Mouse (Mus musculus) neural tube, postnatal 0 days (tissue): Measurements from ENCODE around the gene Akirin2. TPM values are rescaled to one million over a fixed set of nuclear protein-coding genes. Genes with fewer than 3 reads are reported as not detected.

Experiments used
- polyA plus RNA-seq: library from polyadenylated mRNA; unstranded; fragments of >200 nt; fragmentation: Nextera tagmentation; extraction: Ambion mirVana; gene quantifications from 2 replicates; pipeline ENCODE4 v1.2.1, GENCODE M21; 2015

The Akirin2 gene
- polyA plus RNA-seq = 71.5 and 93.1 TPM in 2 replicates

DNA sequence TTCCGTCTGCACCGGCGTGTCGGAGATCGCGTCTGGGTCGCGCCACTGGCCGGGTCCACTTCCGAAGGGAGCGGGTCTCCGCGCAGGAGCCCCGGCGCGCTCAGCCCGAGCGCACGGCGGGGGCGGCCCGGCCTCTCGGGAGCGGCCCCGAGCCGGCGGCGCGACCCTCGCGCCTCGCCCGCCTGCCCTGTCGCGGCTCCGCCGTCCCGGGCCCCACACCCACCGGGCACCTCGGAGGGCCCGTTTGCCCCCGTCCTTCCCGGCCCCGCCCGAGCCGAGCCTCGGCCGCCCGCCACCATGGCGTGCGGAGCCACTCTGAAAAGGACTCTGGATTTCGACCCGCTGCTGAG is at the start of gene Akirin2:
TSS of gene Akirin2 (plus strand) at position 190 of the 350 bp plus-strand sequence.

DNA sequence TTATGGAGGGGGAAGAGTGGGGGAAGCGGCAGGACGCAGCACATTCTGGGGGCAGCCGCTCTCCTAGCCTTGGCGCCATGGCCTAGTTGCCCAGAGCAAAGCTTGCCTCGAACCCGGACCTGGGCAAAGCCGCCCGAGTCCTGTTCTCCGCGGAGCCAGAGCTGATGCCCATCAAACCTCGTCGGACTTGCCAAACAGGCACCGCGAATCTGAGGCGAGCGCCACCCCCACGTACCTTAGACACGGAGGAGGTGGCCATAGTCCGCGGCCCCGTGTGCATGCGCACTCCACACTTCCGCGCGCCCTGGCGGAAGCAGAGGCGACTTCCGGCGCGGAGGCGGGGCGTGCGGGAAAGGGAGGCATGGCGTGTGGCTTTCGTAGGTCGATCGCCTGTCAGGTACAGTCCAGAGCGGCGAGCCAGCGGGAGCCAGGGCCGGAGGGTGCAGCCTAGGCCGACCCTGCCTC is 63.9 kb downstream of the Akirin2 start, which contains the start of the genes Orc3 and Rars2:
TSS of gene Orc3 (minus strand) at position 315 of the 465 bp plus-strand sequence.
TSS of gene Rars2 (plus strand) at position 328 of the 465 bp plus-strand sequence.

Other genes starting within 250 kb of the Akirin2 start
- 54.7 and 55.3 TPM in 2 replicates for gene Orc3, start 64.0 kb downstream of the Akirin2 start, polyA plus RNA-seq
- gene Rars2, start 64.0 kb downstream of the Akirin2 start, polyA plus RNA-seq = 44.7 and 46.8 TPM in 2 replicates
- 32.5 and 36.5 TPM in 2 replicates for gene Slc35a1, start 136.5 kb downstream of the Akirin2 start, polyA plus RNA-seq
- 2.4 and 3.1 TPM in 2 replicates for gene Cfap206, start 179.3 kb downstream of the Akirin2 start, polyA plus RNA-seq
- not detected in 2 replicates for gene Gm136, start 205.3 kb downstream of the Akirin2 start, polyA plus RNA-seq
- gene Smim8, start 227.5 kb downstream of the Akirin2 start, polyA plus RNA-seq = 52.2 and 55.4 TPM in 2 replicates